Mouse (Mus musculus) CD8-positive naive resting alpha-beta T cell, adult 2 months (primary cell): ENCODE results near the gene Zbtb42.
A peak's percentile ranks its signal among the peaks of the same experiment; 100 is the strongest.

Experiments
- DNase-seq, 2 experiments: peaks; one replicate each; pipeline ENCODE4 v3.0.0; 2022; ENCODE audit warnings: low read depth in 2 of 2, low spot score in 2 of 2

Zbtb42 gene

GRCm38 (mm10) chr12:112679027-112679996, 684 bp downstream of the Zbtb42 start:
- peak; percentile 22 to 30 for DNase-seq

- DNase-seq: no peak
Measured at GRCm38 (mm10) chr12:112683351-112683750, 4.7 kb downstream of the Zbtb42 start.

DNA sequence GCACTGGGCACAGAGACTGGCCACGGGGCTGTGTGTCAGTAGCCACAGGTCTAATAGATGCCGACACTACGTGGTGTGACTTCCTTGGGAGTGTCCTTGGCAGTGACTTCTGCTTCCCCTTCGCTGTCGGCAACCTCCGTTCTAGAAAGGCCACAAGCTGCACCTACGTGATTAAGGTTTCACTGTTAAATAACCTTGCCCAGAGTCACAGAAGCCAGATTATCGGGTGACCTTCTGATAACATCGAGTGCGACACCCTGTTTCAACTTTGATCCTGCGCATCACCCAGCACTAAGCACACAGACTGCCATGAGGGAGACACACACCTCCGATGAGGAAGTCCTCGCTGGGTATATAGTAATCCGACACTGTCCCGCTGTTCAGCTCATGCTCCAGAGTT, 9.8 kb downstream of the Zbtb42 start:
- no peak for DNase-seq

DNA sequence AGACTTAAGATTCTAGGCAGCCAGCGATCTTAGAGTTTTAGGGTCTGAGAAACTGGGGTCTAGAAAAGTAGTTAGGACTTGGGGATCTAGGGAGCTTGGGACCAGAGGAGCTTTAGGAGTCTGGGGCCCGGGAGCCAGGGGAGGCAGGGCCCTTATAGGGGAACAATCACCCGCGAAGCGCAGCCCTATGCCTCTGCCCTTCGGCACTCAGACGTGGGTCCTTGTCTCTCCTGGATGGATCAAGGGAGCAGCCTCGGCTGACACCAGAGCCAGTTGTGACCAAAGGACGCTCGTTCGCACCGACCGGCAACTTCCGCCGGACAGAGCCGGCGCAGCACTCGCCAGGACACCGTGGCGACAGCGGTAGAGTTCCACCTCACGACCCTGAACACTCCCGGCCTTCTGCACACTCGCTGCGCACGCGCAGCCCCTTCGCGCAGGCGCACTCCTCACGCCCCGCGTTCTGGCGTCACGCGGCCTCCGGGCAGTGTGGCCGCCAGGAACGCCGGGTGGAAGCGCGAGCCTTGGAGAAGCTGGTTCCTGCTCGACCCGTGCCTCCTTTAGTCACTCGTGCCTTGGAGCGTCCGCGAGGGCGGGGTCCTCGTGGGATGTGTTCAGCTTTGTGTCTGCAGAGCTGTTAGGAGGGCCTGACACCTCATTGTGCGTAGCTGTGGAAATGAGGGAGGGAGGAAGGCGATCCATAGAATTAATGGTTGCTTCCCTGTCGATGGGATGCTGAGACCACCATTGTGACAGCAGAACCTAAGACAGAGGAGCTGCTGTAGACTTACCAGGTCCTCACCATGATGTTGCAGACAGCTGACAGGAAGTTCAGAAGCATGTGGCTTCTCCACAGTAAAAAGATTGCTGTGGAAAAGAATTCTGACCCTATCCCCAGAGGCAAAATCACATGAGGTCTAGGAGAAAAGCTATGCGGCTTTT, 14.8 kb downstream of the Zbtb42 start:
- peak; percentile 81 to 86 for DNase-seq

DNA sequence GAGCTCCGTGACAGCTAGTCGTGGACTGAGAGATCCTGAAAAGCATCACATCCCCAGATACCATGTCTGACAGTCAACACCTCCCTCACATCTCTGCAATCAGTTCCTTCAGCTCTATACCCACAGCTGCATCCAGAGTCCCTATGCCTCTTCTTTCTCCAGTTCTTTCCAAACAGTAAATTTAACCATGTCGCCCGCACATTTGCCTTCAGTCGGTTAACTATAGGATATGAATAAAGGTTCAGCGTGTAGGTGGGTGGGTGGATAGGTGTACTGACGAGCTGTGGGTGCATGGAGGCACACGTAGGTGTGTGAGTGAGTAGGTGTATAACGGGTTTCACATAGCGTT, 15.5 kb downstream of the Zbtb42 start:
- DNase-seq: no peak

DNA sequence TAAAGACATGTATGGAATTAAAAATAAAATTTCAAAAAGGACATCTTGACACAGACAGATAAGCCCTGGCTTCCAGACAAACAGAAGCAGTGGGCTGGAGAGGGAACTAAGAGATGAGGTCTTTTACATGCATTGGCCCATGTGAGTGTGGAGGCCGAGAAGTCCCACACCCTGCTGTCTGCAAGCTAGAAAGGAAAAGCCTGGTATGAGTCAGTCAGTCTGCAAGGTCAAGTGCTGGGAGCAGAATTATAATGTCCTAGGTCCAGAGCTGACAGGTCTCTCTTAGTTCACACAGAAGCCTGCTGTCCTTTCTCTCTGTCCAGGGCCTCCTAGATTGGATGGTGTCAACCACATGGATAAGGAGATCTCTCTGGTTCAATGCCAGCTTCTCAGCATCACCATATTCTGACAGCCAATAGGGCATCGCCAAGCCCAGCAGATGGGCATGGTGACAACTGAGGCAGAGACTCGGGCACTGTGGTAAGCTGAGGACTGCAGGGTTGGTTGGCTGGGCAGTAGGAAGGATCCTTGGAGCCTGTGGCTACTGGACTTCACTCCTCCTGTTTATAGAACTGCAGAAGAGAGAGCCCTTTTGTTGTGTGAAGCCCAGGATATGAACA, 18.3 kb downstream of the Zbtb42 start:
- no peak for DNase-seq

DNA sequence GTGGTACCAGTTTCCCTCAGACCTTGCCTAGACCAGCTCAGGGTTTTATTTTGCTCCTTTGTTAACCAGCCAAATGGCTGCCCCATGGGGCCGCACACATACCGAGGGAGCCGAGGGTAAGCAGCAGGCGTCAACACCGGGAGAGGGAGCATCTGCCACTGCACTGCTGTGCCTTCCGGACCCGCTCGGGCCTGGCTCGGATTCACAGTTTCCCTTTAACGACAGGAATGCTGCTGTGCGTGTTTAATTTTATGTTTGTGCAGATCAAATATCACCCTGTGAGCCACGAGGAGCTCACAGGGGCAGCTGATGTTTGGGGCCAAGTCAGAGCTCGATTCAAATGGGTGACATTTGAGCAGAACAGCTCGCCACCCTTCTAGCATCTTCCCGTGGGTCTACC, 21.9 kb downstream of the Zbtb42 start:
- DNase-seq: no peak

GRCm38 (mm10) chr12:112702374-112703320, 24.0 kb downstream of the Zbtb42 start:
- DNase-seq: no peak

DNA sequence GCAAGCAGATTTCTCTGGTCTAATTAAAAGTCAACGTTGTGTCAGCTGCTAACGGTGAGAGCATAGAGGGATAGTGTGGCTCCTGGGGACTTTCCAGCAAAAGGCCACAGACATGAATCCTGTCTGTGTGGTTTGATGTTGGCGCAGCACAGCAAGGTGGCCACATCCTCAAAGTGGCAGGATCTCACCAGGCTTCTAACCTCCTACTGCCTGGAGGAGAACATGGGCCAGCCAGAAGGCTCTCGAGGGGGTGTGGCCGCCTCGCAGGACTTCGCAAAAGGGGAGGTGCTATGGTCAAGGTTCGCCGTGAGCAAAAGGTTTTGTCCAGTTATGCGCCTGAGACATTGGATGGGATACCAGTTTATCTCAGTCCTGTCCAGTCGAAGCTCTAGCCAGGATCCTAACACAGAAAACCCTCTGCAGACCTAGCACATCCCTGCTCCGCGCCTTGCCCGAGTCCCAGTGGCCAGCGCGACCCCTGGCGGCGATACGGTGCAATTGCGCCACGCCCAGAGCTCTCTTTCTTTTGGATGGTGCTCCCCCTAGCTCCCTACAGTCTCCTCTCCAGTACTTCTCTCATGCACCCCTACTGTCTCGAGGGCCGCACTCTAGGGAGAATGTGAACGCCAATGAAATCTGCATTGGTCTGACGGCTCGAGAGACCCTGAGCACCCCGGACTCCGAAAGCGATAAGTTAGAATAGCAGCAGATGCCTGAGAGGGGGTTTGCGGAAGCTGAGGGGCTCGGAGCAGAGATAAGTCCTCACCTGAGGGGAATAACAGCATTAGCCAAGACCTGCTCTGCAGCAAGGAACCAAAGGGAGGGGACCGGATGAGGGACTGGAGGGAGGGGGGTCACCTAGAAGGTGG, 28.3 kb downstream of the Zbtb42 start:
- DNase-seq: peak; percentile 77 to 80

DNA sequence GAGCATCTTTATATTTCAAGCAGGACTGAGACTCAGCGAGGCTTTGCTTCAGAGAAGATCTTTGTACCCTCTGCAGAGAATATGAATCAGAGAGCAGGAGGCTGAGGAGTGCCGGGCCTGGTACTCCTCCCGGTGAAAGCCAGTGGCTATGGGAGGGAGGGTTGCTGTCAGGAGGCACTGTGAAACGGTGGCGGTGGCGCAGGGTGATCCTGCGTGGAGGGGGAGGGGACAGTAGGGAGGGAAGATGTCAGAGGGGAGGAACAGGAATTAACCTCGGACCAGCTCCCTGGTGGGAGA, 28.9 kb downstream of the Zbtb42 start:
- DNase-seq: no peak

- no peak for DNase-seq
Measured at GRCm38 (mm10) chr12:112713984-112714383, 35.4 kb downstream of the Zbtb42 start.

DNA sequence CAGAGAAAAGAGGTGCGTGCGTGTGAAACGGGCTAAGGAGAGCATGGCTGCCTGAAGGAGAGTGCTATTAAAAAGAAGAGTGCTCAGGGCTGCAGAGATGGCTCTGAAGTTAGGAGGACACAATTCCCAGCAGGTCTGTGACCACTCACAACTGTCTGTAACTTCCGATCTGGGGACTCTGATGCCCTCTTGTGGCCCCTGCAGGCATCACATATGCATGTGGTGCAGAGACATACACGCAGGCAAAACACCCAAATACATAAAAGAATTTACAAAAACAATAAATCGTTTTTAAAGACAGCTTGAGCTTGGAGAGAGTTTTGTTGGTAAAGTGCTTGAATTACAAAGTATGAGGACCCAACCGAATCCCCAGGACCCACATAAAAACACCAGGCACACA, 38.5 kb downstream of the Zbtb42 start:
- DNase-seq: peak; percentile 31 to 58

- DNase-seq: no peak
Measured at GRCm38 (mm10) chr12:112718995-112719394, 40.4 kb downstream of the Zbtb42 start.

DNA sequence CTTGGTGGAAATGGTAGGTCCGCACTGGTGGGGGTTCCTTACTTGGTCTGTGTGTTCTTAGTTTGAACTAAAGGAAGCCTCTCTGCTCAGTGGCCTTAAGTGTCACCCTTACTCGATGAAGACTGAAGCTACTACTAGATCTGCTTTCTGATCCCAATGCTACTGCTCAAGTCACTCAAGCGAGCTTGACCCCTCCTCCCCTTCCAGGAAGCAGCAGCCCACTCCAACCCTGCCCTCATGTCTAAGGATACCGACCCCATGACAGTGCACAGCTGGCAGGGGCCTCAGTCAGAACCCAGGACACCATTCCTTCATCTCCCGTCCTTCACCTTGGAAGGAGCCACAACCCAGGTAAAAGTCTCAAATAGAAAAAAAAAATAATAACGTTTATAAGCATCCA, 41.6 kb downstream of the Zbtb42 start, which contains the start of gene Cep170b:
Cep170b (plus strand) TSS at position 240 of the 400 bp plus-strand sequence.
- no peak for DNase-seq

- no peak for DNase-seq
Measured at GRCm38 (mm10) chr12:112720890-112721423, 42.3 kb downstream of the Zbtb42 start.

GRCm38 (mm10) chr12:112721424-112722239, 43.0 kb downstream of the Zbtb42 start:
- DNase-seq: peak in 1 of 2 experiments; percentile 27

DNA sequence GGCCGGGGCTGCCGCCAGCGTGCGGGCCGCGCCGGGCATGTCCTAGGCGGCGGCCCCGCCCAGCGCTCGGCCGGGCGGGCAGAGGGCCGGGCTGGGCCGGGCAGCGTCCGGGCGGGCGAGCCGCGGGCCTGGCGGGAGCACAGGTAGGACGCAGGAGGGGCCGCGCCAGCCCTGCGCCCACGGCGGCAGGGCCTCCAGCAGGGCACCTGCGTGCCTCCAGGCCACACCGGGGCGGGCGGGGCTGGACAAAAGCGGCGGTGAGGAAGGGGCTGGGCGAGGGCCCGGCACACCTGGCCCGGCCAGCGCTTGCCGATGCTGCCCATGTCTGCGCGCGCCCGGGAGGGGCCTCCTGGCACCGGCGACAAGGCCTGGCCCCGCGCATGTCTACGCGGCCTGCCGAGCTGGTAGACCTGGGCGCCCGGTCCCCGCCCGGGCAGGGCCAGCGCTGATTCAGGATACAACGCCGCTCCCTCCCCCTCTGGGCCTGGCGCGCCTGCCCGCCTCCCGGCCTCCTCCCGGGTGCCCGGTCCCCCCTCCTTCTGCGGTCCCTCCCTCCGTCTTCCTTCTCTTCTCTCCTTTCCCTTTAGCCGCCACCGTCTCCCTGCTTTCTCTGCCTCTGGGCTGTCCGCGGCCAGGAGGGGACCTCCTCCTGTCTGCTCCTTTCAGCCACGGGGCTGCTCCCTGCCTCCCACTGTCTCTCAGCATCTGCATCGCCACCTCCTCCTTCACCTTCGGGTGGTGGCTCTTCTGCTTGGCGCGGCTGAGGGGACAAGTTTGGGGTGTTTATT, 43.8 kb downstream of the Zbtb42 start:
- DNase-seq: no peak

- DNase-seq: no peak
Measured at GRCm38 (mm10) chr12:112723028-112723330, 44.4 kb downstream of the Zbtb42 start.
